Mouse (Mus musculus) granulocyte monocyte progenitor cell, adult 5-6 weeks (primary cell): ENCODE measurements around the gene Eri3. TPM values are rescaled to one million over a fixed set of nuclear protein-coding genes. Genes with fewer than 3 reads are reported as not detected.

Source experiments
- ATAC-seq: replicated peaks from 2 replicates; pipeline ENCODE4 v1.8.0; 2016; ENCODE audit warnings: mild to moderate bottlenecking, moderate TSS enrichment, inconsistent platforms; ENCODE audit not compliant: poor library complexity, severe bottlenecking
- total RNA-seq, 2 experiments: library from RNA; stranded (forward) in 1 of 2; stranded (reverse) in 1 of 2; fragments of 200-712, 200-1000 nt in 1 of 2; fragments of >200 nt in 1 of 2; fragmentation: Nextera tagmentation in 1 of 2; gene quantifications; 2 replicates each; pipeline ENCODE4 v1.2.3; 2014 to 2017

The Eri3 gene
- total RNA-seq (2014; fragmentation: Nextera tagmentation) = 103 and 156 TPM in 2 replicates
- 33.8 and 44.3 TPM in 2 replicates for total RNA-seq (2017)

DNA sequence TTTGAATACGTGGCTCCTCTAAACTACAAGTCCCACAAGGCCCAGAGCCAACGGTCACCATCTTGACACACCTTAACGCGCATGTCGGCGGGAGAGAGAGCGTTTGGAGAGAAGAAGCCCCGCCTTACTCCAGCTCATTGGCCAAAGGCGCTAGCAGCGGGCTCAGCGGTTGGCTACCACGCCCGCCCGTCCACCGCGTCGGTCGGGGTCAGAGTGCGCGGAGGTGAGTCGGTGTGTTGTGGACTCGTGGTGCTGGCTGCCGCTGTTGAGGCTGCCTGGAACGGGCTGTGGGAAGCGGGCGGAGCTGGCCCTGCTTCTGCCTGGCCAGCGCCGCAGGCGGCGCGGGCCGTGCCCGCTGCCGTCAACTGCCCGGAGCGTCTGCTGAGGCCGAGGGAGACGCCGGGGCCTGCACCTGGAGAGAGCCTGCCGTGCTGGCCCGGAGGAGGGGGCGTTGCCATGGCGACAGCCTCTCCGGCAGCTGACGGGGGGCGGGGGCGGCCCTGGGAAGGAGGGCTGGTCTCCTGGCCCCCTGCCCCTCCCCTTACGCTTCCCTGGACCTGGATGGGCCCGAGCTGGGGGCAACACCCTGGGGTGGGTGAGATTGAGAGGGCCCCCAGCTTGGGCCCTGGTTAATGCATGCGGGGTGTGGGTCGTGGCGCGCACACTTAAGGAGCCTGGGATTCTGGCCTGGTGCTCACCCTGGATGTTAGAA, at the start of gene Eri3:
TSS of gene Eri3 (plus strand) at position 226 of the 712 bp plus-strand sequence.
- peak; percentile 91 for ATAC-seq

DNA sequence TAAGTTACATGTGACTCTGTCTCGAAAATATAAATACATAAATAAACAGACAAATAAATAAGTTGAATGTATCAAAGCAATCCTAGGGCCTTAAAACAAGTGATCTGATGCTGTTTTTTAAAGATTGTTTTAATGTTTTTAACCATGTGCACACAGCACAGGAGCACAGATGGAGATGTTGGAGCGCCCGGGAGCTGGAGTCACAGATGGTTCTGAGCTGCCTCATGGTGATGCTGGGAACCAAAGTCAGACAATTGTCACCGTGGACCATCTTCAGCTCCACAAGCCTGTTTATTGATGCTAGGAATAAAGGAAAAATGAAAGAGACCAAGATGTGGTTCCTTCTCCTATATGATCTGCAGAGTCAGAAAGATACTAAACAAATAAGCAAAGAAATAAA, 31.9 kb upstream of the Eri3 start:
- no peak for ATAC-seq

DNA sequence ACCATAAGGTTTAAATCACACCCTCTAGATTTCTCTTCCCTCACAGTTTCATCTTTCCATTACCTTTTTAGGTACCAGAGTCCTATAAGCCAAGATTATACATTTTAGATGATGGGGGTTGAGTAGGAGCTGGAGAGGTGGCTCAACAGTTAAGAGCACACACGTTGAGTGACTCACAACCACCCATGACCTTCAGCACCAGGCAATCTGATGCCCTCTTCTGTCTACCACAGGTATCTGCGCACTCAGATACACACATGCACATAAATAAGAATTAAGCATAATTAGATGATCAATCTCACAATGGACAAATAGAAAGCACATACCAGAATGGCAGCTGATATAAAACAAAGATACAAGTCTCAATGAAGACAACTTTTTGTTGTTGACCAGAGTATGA, 28.8 kb upstream of the Eri3 start:
- peak; percentile 71 for ATAC-seq

DNA sequence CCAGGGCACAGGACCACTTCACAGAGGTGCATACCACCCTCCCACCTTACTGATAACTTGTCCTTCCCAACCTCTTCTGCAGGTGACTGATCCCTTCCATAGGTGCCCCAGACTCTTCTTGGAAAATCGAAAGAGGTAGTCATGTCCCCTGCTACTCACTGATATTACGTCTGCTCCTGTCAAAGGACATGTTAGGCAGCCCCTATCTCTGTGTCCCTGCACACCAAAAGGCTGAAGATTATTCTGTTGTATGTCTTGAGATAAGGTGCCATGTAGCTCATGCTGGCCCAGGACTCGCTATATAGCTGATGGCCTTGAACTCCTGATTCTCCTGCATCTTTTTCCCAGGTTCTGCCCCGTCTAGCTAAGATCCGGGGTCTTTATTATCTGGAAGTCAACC, 24.2 kb upstream of the Eri3 start:
- no peak for ATAC-seq

DNA sequence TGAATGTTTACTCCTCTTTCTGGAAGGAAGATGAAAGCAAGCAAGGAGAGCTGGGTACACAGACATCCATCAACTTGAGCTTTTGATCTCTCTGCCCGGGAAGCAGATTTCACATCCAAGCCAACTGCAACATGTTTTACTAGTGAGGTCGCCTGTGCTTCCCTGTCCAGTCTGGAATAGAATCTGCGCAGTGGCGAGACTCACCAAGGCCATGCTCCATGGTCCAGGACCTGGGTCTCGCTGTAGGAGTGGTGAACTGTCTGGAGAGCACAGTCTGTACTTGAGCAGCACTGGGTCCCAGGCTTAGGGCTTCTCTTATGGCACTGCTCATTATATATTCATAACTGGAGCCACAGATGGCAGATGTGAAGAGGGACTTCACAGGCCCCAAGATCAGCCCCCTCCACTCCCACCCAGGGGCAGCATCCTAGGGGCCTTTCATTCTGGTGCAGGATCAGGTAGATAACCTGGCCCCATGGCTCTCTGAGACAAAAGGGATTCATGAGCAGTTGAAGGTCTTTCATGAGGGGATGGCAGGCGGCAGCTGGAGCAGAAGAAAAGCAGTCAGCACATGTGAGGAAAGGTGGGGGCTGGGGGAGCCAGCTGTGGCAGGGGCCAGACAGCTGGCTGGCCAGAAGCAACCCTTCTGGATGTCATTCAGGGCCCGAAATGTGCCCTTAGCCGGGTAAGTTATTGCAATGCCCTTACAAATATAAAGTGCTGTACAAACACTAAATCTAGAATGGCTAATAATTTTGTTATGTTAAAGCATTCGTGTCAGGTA, 22.9 kb upstream of the Eri3 start:
- ATAC-seq = no peak

DNA sequence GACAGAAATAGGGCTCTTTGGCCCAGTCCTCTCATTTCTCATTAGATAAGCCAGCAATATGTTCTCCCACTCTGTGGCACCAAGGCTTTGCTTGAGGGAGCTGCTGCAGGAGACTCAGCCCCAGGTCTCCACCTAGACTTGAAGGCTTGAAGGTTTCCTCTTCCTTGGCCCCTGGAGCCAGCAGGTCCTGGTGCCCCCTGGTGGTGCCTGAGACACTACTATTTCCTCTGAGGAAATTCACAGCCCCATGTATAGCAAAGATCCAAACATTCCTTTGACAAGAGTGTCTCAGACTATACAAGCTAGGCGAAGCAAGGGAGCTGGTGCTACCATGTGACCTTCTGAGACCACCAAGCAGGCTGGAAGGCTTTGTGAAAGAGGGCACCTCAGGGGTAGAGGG, 22.2 kb upstream of the Eri3 start:
- ATAC-seq = peak; percentile 81

DNA sequence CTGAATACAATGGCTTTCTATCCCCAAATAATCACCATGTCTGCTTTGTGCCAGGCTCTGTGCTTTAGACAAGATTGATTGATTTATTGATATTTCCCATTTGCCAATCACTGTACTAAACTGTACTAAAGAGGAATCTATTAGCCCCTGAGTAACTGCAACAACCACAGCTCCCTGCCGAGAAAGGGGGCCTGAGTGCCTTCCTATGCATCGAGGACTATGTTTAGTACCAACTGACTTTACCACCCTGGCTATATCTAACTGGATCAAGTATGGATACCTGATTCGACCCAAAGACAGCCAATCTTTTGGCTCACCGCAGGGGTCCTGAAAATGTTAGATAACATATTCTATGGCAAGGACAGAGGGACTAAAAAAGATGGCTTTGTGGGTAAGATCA, 20.3 kb upstream of the Eri3 start:
- ATAC-seq = no peak

DNA sequence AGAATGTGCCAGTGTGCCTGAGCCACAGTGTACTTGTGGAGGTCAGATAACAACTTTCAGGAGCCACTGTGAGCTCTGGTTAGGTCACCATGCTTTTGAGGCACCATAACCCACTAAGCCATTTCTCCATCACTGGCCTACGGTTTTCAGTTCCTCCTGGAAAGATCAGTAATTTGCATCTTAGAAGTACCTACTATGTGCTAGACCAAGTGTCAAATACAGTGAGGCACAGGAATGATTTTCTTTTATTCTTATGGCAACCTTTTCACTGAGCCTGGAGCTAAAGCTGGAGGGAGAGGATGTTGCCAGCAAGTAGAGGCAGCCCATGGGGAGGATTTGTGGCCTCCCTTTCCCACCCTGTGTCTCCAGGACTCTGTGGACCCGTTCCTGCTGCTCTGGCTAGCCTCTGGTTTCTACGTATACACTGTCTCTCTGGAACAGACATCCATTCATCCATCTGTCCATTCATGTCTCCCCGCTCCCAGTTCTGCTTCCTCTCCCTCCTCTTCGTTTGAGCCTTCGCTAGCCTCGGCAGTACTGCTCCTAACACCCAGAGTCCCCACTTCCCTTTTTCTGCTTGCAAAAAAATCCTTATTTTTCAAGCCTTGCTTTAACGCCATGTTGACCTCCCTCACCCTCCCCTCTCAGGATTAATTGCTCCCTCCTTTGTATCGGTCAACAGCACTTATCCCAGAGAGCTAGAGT, 14.5 kb upstream of the Eri3 start:
- ATAC-seq = peak; percentile 95

DNA sequence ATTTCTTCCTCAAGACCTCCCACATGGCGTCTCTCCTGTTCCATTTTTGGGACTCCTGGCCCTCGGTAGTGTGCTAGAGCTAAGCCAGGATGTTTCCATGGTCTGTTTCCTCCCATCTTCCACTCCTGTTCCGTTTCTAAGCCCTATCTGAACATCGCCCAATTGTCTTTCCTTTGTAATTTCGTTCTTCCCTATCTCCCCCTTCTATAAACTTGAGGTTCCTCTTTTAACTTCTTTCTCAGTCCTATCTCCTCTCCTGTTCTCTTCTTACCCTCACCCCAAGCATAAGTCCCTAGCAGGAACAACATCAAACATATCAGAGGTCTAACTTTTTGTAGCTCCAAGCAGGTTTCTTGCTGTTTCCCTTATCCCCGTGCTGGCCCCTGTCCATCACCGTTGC, 13.2 kb upstream of the Eri3 start:
- ATAC-seq = no peak

DNA sequence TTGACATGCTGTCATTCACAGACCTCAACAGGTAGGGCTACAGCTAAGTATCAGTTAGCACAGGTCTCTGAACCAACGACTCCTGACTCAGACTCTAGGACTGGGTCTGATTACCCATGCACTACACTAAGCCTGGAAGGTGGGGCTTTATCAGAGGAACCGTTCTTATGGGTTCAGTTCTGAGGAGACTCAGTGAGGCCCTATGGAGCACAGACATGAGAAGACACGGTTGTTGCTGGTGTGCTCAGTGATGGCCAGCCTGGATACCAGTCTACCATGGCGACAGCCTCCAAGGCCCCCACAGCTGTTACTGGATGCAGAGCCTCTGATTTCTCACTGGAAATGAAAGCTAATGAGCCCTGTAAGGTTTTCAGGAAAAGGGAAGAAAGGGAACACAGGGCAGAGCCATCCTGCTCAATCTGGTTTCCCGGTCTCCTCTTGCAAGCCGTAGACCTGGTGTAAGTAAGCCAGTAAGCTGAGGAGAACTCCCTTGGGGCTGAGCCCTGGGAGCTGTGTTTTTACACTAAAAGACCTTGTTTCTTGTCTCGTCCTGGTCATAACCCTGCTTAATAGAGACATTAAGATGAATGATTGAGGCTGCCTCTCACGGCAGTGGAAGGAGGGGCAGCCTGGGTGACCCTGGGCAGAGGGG, 10.7 kb upstream of the Eri3 start:
- ATAC-seq = no peak

DNA sequence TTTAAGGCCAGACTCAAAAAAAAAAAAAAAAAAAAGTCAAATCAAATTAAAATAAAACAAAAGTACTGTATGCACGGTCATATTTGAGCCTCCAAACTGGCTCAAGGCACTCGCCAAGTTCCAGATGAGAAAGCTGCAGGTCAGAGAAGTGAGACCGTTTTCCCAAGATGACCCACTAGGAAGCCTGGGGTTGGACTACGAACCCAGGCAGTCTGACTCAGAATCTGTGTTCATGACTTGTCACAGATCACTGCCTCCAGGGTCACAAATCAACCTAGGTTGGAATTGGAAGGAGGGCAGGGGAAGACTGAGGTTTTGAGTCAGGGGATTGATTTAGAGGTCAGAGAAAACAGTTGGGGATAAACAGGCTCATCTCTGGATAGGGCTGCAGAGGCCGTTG, 9.6 kb upstream of the Eri3 start:
- no peak for ATAC-seq

DNA sequence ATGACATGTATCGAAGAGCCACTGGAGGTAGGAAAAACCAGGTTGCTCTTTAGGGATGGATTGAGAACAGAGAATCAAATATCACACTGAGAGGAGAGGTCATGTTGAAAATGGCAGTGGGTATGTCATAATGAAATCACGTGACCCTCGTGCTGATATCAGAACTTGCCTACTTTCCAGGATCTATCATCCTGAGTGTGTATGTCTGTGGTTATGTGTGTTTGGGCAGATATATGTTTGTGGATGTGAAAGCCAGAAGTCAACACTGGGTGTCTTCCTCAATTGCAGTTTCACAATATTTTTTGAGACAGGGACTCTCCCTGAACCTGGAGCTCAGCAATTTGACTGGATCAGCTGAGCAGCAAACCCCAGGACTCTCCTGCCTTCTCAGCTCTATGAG, 4.7 kb upstream of the Eri3 start:
- peak; percentile 72 for ATAC-seq

DNA sequence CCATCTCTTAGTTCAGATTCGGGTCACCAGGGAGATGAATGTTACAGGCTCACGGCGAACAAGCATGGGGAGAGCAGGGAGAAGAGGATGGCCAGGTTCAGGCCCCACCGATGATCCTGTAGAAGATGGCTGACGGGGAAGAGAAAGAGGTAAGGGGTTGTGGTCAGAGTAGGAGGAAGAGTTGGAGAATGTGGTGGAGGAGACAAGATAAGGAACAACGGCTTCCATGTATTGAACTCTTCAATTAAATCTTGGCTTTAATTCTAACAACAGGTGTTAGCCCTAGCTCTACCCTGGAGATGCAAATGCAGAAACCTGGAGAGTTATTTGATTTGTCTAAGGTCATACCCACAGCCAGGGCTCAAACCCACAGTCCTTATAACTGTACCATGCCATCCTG, 3.5 kb upstream of the Eri3 start:
- ATAC-seq = no peak

DNA sequence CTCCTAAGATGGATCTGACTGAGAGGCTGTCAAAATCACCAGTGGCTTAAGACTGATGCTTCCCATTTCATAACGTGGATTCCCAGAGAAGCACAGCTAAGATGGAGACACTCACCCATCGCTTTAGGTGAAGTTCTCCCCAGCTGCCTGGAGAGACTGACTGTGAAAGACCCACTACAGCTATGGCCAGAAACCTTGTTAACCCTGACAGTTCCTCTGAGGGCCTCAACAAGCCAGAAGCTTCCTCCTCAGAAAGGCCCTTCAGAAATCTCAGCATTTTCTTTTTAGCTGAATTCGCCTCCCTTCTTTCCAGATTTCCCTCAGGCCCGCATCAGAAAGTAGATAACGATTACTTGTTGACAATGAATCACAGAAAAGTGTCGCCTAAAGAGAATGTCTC, 589 bp upstream of the Eri3 start:
- no peak for ATAC-seq

DNA sequence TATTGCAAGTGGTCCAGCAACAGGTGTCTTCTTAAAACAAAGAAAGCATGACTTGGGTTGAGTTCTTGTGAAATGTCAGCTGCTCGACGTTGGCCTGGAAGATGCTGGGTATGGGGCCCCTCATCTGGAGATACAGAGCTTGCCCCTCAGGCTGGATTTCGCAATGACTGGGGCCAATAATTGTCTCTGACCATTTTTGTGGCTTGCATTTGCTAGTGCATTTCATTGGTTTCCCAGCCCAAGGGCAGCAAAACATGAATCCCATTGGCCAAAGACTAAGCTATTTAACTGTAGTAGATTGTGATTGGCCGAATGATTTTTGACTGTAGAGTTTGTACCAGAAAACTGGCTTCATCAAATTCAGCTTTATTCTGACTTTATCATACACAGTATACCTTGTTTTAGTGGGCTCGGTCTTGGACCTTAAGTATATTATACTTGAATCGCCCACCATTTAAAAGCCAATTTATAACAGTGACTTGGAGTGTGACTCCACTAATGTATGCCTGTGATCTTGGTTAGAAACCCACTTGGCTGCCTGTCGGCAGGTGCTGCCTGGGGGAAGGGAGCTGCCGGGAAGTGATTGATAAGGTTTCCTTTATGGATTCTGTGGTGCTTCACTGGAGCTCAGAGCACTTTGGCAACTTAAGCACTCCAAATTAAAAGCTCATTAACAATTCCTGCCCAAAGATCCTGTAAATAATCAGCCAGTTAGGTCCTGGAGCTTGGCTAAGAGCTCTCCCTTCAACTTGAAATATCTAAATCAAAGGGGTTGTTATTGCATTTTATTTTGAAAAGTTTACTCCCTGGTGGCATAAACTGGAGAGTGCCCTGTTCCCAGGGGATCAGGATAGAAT, 1.2 kb downstream of the Eri3 start:
- peak; percentile 51 for ATAC-seq

DNA sequence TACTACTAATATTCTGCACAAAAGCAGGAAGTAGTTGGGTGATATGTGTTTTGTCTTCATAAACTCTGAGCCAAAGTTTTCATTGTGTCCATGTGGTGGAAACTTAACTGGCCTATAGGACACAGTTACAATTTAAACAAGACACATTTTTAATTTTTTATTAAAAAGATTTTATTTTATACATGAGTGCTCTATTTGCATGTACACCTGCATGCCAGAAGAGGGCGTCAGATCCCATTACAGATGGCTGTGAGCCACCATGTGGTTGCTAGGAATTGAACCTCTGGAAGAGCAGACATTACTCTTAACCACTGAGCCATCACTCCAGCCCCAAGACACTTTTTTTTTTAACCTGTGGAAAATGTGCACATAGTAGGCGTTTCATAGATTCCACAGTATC, 5.3 kb downstream of the Eri3 start:
- no peak for ATAC-seq

DNA sequence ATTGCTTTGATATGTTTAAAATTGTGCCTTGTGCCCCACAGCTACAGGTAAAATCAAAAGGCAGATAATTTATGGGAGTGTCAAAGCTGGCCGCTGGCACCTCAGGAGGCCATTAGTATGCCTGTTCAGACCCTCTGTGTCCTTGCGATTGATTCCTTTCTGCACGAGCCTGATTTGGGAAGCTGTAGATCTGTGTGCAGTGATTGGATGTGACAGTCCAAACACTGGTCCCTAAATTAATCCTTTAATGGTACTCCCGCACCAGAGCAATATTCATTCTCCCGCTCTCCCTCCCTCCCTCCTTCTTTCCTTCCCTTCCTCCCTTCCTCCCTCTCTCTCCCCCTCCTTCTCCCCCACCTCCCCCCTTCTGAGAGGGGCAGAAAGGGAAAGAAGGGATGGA, 6.2 kb downstream of the Eri3 start:
- no peak for ATAC-seq

DNA sequence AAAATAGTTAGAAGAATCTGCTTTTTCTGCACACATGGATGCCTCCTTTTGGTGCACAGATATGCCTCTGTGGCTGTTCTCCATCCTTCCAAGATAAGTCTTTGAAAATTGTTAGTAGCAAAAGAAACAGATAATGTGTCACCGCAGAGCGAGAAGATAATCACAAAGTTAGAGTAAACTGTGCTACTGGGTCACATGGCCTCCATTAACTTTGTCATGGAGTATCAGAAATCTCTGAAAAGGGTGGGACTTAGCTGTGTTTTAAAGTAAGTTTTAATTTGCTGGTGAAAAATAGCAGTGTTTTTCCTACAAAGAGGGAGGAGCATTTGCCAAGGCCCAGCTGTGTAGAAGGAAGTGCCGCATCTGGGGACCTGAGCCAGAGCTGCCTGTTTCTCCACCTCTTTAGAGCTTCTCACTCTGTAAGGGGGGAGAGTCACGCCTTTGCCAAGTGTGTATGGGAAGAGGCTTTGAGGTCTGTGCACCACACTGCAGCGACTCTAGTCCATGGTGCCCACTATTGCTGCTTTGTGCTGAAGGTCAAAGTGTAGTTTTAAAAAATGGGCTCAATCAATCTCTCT, 7.0 kb downstream of the Eri3 start:
- ATAC-seq = no peak; the same call in 1 of the 2 replicates

DNA sequence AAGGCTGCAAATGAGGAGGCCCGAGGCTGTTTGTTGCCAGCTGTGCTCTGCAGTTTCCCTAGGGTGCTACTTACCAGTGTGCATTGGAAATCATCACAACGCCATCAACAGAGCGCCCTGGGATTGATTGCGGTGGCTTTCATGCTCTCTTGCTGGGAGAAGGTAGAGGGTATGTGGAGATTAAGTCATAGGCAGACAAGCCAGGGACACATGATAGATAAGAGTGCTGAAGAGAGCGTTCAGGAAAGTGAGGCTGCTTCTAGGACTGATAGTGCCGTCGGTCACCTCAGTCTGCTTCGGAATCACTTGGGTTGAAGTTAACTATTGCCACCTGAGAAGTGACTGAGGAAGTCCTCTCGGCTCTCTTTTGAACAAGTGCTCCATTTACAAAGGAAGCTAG, 13.8 kb downstream of the Eri3 start:
- no peak for ATAC-seq

DNA sequence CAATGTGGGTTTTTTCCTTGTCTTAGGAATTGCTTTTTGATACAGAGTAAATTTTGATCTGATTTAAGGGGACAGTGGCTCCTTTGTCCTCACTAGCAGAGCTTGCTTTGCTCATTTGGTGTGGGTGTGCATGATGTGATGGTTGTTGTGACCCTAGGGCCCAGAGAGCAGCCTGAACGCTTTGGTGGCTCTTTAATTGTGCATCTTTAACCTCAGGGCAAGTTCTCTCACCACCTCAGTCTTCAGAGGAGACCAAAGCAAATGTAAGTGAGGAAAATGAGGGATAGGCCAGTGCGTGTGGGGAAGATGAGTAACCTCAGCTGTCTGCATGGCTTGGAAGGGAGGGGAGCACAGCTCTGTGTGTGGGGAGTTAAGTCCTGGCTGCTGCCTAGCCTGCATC, 18.7 kb downstream of the Eri3 start:
- ATAC-seq = no peak
